Mouse (Mus musculus) limb, embryonic 10.5 days (tissue): ENCODE results near the gene Mtch2. TPM values are rescaled to one million over a fixed set of nuclear protein-coding genes. Genes with fewer than 3 reads are reported as not detected.
"Not testable (repeated sequence)": the region's sequence is repeated elsewhere in the genome, so short reads cannot be mapped to it uniquely, and the experiment has no call there.

Experiments
- DNase-seq: peaks from one replicate; pipeline ENCODE4 v3.0.0-alpha.2; 2017; ENCODE audit warnings: low spot score
- H3K27ac ChIP-seq: fragments of 300-500 bp; sonication (generic); 2 replicates; pipeline ENCODE4 v1.5.1; 2016; ENCODE audit warnings: mild to moderate bottlenecking
- H3K27me3 ChIP-seq: fragments of 300-500 bp; sonication (generic); 2 replicates; pipeline ENCODE4 v1.6.1; 2016; ENCODE audit warnings: low read depth, mild to moderate bottlenecking; ENCODE audit not compliant: poor library complexity, severe bottlenecking
- H3K36me3 ChIP-seq: fragments of 300-500 bp; sonication (generic); 2 replicates; pipeline ENCODE4 v1.6.1; 2016; ENCODE audit warnings: mild to moderate bottlenecking, moderate library complexity
- H3K4me1 ChIP-seq: fragments of 300-500 bp; sonication (generic); 2 replicates; pipeline ENCODE4 v1.6.1; 2016
- H3K4me3 ChIP-seq: fragments of 300-500 bp; sonication (generic); 2 replicates; pipeline ENCODE4 v1.5.1; 2016; ENCODE audit warnings: mild to moderate bottlenecking, moderate library complexity
- H3K9me3 ChIP-seq: fragments of 300-500 bp; sonication (generic); replicated peaks from 2 replicates; pipeline ENCODE4 v1.6.1; 2016; ENCODE audit warnings: mild to moderate bottlenecking
- WGBS: fragments of 180-500 bp; shearing (Covaris S2); methylation state at CpG from one replicate; pipeline ENCODE4 v1.1.7; 2016; 5-methylcytosine and 5-hydroxymethylcytosine counted together
- polyA plus RNA-seq: library from polyadenylated mRNA; unstranded; fragments of >200 nt; fragmentation: Nextera tagmentation; extraction: Ambion mirVana; gene quantifications from 2 replicates; pipeline ENCODE4 v1.2.1, GENCODE M21; 2016

Gene Mtch2
- polyA plus RNA-seq, 1 experiment from 2014 or later = 217 TPM

DNA sequence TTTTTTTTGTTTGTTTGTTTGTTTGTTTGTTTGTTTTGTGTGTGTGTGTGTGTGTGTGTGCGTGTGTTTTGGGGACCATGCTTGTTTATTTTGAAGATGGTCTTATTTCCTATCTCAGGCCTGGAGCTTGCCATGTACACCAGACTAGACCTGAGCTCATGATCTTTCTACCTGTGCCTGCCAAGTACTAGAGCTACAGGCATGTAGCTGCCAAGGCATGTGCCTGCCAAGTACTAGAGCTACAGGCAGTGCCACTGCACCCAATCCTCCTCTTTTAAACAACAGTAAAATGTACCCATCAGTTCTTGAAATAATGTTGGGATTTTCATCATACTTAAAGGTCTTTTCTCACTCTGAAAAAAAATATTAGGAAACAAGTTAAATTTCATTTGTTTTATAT lies 27.1 kb downstream of the Mtch2 start:
- WGBS = 94% methylated on average over 1 of the region's 1 CpGs
- Histone ChIP-seq H3K4me1 (no peaks in the 10 kb centered on the region), H3K27ac (no peak overlapping the region), H3K36me3 (no peaks in the 10 kb centered on the region), H3K27me3 (peaks cover 10% of the 10 kb centered on the region; the same call in 1 of the 2 replicates), H3K9me3 (no peaks in the 10 kb centered on the region), H3K4me3 (no peak overlapping the region)
- no peak for DNase-seq

DNA sequence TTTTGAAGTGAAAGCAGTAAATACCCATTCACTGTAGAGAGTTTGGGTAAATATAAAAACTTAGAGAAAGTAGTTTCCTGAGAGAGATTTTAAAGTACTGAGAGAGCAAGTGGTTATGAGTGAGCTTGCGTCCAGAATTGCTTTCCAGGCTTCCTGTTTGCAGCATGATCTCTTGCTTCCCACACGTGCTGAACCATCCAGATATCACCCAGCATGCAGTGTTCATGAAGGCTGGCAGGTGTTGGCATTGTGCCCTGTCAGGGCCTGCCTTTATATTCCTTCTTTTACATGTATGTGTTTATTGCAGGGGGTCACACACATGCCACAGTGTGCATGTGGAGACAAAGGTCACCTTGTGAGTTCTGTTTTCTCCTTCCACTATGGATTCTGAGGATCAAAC lies 28.3 kb downstream of the Mtch2 start:
- Histone ChIP-seq H3K4me1 (no peaks in the 10 kb centered on the region), H3K27ac (no peak overlapping the region), H3K4me3 (no peak overlapping the region), H3K36me3 (no peaks in the 10 kb centered on the region), H3K27me3 (peaks cover 22% of the 10 kb centered on the region; the same call in 1 of the 2 replicates), H3K9me3 (no peaks in the 10 kb centered on the region)
- DNase-seq = no peak
- 77% methylated on average over 2 of the region's 2 CpGs for WGBS

DNA sequence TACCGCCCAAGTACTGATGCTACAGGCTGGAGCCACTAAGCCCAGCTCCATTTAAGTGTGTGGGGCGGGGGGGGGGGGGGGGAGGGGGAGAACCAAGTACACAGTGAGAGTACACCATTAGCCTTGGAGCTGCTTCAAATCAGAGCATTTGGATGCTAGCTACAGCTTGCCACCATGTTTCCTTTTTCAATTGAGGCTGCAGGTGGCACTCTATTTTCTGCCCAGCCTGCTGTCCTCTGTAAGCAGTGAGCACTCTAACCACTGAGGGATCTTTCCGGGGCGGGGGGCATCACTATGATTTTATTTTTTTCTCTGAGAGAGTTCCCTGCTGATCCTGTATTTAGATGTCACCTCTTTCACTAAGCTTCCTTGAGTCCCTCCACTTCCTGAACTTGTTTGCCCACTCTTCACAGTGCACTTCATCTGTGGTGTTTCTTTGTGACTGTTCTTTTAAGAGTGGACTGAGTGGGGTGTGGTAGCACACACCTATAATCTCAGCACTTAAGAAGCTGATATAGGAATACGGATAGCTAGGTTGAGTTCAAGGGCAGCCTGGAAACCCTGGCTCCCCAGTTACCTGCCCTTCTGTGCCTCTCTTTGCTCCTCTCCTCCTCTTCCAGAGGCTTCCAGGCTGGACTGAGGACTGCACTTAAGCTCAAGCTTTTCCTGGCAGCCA lies 30.8 kb downstream of the Mtch2 start:
- Histone ChIP-seq H3K36me3 (no peaks in the 10 kb centered on the region), H3K27me3 (peaks cover 35% of the 10 kb centered on the region), H3K4me3 (no peak overlapping the region), H3K9me3 (no peaks in the 10 kb centered on the region), H3K4me1 (no peaks in the 10 kb centered on the region), H3K27ac (no peak overlapping the region)
- WGBS = 65% methylated on average over 5 of the region's 5 CpGs
- DNase-seq = no peak

DNA sequence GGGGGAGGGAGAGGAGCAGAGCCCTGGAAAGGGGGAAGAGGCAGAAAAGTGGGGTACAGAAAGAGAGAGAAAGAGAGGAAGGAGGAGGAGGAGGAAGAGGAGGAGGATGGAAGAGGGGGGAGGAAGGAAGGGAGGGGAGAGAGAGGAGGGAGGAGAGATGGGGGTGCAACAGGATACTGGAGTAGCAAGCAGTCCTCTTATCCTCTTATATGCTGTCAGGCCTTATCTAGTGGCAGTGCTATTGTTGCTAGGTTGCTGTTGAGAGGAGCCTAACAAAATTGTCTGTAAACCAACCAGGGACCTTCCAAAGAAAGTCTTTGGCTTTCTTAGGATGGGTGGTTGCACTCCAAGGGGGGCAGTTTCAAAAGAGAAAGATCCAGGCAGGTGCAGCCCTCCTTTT lies 32.5 kb downstream of the Mtch2 start:
- Histone ChIP-seq H3K4me3 (no peak overlapping the region), H3K36me3 (no peaks in the 10 kb centered on the region), H3K4me1 (no peaks in the 10 kb centered on the region), H3K27ac (no peak overlapping the region), H3K27me3 (peaks cover 49% of the 10 kb centered on the region), H3K9me3 (no peaks in the 10 kb centered on the region)
- no peak for DNase-seq

DNA sequence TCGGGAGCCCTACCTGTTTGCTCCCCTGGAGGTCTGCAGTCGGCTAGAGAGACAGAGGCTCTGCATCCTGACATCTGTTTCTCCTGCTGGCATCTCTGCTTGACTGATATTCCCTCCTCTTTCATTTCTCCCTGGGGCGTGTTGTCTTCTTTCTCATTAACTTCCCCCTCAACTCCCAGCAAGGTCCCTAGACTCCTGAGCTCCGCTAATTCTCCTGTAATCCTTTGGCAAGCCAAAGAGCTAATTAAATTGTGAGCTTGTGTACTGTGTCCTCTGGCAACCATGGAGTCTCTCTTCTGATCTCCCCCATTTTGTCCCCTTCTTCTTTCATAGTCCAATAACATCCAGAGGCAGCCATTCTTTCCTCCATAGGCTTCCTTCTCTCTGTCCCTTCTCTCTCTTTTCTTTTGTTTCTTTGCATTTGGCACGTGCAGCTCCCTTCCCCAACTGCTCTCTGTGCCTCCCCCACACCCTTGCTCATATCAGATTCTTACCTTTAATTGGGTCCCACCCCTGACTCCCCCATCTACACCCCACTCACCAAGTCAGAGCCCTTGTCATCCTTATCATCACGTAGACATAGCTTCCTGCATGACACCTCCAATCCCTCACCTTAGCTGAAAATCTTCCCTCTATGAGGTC lies 33.3 kb downstream of the Mtch2 start:
- WGBS = 36% methylated on average over 6 of the region's 6 CpGs
- H3K36me3 ChIP-seq = no peaks in the 10 kb centered on the region
- DNase-seq = no peak
- peaks cover 8% of the 10 kb centered on the region for H3K4me1 ChIP-seq
- H3K9me3 ChIP-seq = no peaks in the 10 kb centered on the region
- no peak overlapping the region for H3K4me3 ChIP-seq
- peaks cover 58% of the 10 kb centered on the region for H3K27me3 ChIP-seq
- no peak overlapping the region for H3K27ac ChIP-seq

DNA sequence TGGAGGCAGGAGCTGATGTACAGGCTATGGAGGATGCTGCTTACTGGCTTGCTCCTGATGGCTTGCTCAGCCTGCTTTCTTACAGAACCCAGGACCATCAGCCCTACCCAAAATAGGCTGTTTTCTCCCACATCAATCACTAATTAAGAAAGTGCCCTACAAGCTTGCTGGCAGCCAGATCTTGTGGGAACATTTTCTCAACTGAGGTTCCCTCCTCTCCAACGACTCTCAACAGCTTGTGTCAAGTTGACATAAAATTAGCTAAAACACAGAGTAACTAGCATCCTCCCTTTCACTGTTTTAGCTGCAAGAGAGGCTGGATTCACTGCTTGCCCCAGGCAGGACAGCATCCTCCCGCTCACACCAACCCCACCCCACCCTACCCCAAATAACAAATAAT lies 34.9 kb downstream of the Mtch2 start:
- no peak overlapping the region for H3K4me3 ChIP-seq
- no peaks in the 10 kb centered on the region for H3K9me3 ChIP-seq
- H3K27me3 ChIP-seq = peaks cover 73% of the 10 kb centered on the region
- H3K4me1 ChIP-seq = peaks cover 17% of the 10 kb centered on the region
- no peak for DNase-seq
- H3K27ac ChIP-seq = no peak overlapping the region
- 75% methylated on average over 2 of the region's 2 CpGs for WGBS
- H3K36me3 ChIP-seq = no peaks in the 10 kb centered on the region

DNA sequence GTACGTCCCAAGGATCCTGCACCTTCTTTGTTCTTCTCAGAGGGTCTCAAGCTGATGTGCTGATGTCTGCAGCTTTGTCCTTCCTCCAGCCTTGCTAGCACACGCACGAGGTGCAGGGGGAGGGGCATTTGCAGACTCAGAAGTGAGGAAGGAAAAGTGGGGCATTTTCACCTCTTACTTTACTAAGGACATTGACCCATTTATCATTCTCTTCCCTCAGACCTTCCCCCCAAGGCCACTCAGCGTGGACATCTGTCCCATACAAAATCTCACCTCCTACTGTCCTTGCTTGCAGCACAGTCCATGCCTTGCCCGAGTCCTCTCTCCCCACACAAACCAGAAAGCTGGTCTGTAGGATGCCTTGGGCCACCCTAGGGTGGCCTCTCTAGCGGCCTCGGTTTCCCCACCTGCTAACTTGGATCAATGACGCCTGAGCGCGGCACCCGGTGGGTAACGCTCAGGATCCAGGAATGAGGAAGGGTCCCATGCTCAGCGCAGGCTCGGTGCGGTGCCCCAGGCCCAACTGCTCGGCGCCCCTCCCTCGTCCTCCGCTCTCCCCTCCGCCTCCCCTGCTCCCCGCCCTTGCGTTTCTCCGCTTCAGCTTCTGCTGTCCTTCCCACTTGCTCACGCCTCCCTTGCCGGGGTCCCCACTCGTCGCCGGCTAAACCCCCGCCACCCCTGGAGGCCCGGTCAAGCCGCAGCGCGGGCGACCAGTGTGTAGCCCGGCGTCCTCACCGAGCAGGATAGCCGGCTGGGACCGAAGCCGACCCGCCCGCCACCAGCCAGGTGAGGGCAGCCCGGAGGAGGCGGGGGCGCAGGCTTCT lies 38.5 kb downstream of the Mtch2 start, which contains the start of gene C1qtnf4:
C1qtnf4 (plus strand) TSS at position 643 of the 824 bp plus-strand sequence.
- no peaks in the 10 kb centered on the region for H3K36me3 ChIP-seq
- under 1% methylated on average over 45 of the region's 45 CpGs for WGBS
- peak within 1 kb of the TSS; percentile 65 for H3K4me3 ChIP-seq
- peaks cover 86% of the 10 kb centered on the region for H3K27me3 ChIP-seq
- H3K27ac ChIP-seq = peak within 1 kb of the TSS; percentile 81
- DNase-seq = peak; percentile 72
- peaks cover 31% of the 10 kb centered on the region for H3K4me1 ChIP-seq
- no peaks in the 10 kb centered on the region for H3K9me3 ChIP-seq

DNA sequence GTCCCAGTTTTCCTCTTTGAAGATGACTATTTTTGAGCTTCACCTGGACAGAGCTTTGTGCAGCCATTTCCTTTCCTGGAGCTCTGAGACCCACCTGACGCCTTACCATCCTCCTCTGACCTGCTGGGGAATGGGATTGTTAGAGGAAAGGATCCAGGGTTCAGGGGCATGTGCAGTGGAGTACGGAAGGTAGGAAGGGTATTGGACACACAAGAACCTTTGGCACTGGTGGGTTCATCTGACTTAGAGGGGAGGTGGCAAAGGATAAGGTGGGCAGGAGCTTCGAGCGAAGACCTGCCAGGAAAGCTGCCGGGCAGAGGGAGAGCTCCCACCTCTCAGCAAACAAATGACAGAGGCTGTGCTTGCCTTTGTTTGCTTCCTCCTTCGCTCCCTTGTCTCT lies 39.5 kb downstream of the Mtch2 start:
- 38% methylated on average over 6 of the region's 6 CpGs for WGBS
- Histone ChIP-seq H3K4me3 (peak overlapping the region; percentile 65; the same call in 1 of the 2 replicates), H3K4me1 (peaks cover 32% of the 10 kb centered on the region), H3K9me3 (no peaks in the 10 kb centered on the region), H3K36me3 (0 out of 2 replicates have a peak, but pooled peaks cover under 1% of the 10 kb centered on the region), H3K27ac (no peak overlapping the region), H3K27me3 (peaks cover 87% of the 10 kb centered on the region)
- no peak for DNase-seq

DNA sequence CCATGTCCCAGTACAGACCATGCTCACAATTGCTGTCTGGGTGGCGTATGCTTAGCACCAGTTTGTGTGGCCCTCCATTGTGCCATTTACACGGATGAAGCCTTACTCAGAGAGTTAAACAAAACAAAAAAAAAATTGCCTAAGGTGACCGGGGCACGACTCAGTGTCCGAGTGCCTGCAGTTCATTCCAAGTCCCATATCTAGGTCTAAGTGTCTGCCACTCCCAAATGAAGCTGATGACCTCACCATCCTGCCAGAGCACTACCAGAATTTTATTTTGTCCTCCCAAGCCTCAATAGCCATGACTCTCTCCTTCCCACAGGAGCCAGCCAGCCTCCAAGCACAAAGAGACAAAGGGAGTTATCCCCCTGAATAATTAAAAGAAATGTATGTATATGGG lies 40.7 kb downstream of the Mtch2 start:
- 75% methylated on average over 5 of the region's 5 CpGs for WGBS
- DNase-seq = no peak
- H3K27me3 ChIP-seq = peaks cover 89% of the 10 kb centered on the region
- H3K27ac ChIP-seq = no peak overlapping the region
- peaks cover 32% of the 10 kb centered on the region for H3K4me1 ChIP-seq
- no peak overlapping the region for H3K4me3 ChIP-seq
- H3K36me3 ChIP-seq = peaks cover 12% of the 10 kb centered on the region
- H3K9me3 ChIP-seq = no peaks in the 10 kb centered on the region

DNA sequence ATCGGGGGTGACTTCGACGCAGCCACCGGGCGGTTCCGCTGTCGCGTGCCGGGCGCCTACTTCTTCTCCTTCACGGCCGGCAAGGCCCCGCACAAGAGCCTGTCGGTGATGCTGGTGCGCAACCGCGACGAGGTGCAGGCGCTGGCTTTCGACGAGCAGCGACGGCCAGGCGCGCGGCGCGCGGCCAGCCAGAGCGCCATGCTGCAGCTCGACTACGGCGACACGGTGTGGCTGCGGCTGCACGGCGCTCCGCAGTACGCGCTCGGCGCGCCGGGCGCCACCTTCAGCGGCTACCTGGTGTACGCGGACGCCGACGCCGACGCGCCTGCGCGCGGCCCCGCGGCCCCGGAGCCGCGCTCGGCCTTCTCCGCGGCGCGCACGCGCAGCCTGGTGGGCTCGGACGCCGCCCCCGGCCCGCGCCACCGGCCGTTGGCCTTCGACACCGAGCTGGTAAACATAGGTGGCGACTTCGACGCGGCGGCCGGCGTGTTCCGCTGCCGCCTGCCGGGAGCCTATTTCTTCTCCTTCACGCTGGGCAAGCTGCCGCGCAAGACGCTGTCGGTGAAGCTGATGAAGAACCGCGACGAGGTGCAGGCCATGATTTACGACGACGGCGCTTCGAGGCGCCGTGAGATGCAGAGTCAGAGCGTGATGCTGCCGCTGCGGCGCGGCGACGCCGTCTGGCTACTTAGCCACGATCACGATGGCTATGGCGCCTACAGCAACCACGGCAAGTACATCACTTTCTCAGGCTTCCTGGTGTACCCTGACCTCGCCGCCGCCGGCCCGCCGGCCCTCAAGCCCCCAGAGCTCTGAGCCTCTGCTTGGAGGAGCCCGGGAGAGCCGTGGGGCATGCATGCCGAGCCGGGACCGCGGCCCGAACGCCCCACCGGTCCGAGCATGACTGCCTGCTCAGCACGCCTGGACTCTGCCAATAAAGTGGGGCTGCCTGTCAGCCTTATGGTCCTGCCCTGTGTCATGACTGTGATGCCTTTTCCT lies 42.9 kb downstream of the Mtch2 start:
- H3K27me3 ChIP-seq = peaks cover 71% of the 10 kb centered on the region
- peaks cover 28% of the 10 kb centered on the region for H3K4me1 ChIP-seq
- H3K36me3 ChIP-seq = peaks cover 31% of the 10 kb centered on the region
- no peaks in the 10 kb centered on the region for H3K9me3 ChIP-seq
- DNase-seq = peak; percentile 79
- H3K27ac ChIP-seq = peak overlapping the region; percentile 81
- H3K4me3 ChIP-seq = peak overlapping the region; percentile 62
- WGBS = 4% methylated on average over 132 of the region's 133 CpGs

DNA sequence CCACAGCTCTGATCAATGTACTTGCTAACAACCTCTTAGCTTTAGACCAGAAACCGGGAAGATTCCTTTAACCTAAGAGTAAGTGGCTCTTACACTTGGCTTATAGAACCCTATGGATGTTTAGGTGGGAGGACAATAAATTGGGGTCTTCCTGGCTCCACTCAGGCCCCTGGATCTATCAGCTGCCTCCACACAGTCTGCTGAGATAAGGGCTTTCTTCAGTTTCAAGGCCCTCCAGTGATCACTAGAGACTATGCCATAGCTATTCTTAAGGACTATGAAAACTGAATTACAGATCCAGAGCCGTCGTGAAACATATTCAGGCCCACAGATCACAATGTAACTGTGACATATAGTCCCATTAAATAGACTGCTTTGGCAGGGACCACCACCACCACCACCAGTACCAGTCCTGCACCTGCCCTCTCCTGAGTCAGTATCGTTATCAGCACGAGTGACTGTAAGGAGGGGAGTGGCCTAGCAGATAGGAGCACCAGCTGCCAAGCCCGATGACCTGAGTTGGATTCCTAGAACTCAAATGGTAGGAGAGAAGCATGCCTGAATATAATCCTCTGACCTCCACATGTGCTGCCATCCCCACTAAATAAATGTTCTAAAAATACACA lies 46.8 kb downstream of the Mtch2 start:
- peaks cover 32% of the 10 kb centered on the region for H3K27me3 ChIP-seq
- H3K4me1 ChIP-seq = peaks cover 14% of the 10 kb centered on the region
- no peak for DNase-seq
- 90% methylated on average over 6 of the region's 6 CpGs for WGBS
- H3K36me3 ChIP-seq = peaks cover 70% of the 10 kb centered on the region
- no peaks in the 10 kb centered on the region for H3K9me3 ChIP-seq
- no peak overlapping the region for H3K27ac ChIP-seq
- H3K4me3 ChIP-seq = no peak overlapping the region

DNA sequence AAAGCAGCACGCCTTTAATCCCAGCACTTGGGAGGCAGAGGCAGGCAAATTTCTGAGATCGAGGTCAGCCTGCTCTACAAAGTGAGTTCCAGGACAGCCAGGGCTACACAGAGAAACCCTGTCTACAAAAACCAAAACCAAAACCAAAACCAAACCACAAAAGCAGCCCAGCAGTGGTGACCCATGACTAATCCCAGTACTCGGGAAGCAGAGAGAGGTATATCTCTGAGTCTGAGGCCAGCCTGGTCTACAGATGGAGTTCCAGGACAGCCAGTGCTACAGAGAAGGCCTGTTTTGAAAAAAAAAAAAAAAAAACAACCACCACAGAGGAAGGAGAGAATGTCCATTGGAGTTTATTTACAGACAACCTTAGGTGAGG lies 47.3 kb downstream of the Mtch2 start:
- H3K36me3 ChIP-seq = peaks cover 75% of the 10 kb centered on the region
- H3K4me1 ChIP-seq = peaks cover 12% of the 10 kb centered on the region
- 96% methylated on average over 3 of the region's 3 CpGs for WGBS
- H3K27me3 ChIP-seq = peaks cover 27% of the 10 kb centered on the region
- not testable (repeated sequence) for H3K4me3 ChIP-seq, H3K27ac ChIP-seq, DNase-seq, H3K9me3 ChIP-seq
